Mouse (Mus musculus): ENCODE data around the gene Pcx. TPM values are rescaled to one million over a fixed set of nuclear protein-coding genes. Genes with fewer than 3 reads are reported as not detected.

Pcx gene
- polyA plus RNA-seq, 1 experiment from 2014 or later = 18.4 TPM

- no peak overlapping the region for H3K9ac ChIP-seq (ENCODE audit: low read depth, low read length)
- 93% methylated on average over 7 of the region's 7 CpGs for WGBS
- no peaks in the 10 kb centered on the region for H3K27me3 ChIP-seq (replicated peaks; ENCODE audit: control insufficient read depth, insufficient read depth, low read length)
- H3K4me1 ChIP-seq (ENCODE audit: control insufficient read depth, insufficient read depth, low read length) = peaks cover 8% of the 10 kb centered on the region; the same call in 1 of the 2 replicates
- H3K27ac ChIP-seq (replicated peaks; ENCODE audit: low read depth, low read length) = no peak overlapping the region
- ATAC-seq (ENCODE audit: low read depth) (no peak), DNase-seq (ENCODE audit: low spot score) (no peak)
- H3K9me3 ChIP-seq (ENCODE audit: control insufficient read depth, low read length) = no peaks in the 10 kb centered on the region
- no peak overlapping the region for H3K4me2 ChIP-seq (ENCODE audit: low read depth, low read length)
- H3K4me3 ChIP-seq (ENCODE audit: low read depth, low read length) = no peak overlapping the region
- peaks cover 40% of the 10 kb centered on the region; the same call in 1 of the 2 replicates for H3K36me3 ChIP-seq (ENCODE audit: control insufficient read depth, insufficient read depth, low read length)
Measured at GRCm38 (mm10) chr19:4620721-4621120, 110.4 kb downstream of the Pcx start.

DNA sequence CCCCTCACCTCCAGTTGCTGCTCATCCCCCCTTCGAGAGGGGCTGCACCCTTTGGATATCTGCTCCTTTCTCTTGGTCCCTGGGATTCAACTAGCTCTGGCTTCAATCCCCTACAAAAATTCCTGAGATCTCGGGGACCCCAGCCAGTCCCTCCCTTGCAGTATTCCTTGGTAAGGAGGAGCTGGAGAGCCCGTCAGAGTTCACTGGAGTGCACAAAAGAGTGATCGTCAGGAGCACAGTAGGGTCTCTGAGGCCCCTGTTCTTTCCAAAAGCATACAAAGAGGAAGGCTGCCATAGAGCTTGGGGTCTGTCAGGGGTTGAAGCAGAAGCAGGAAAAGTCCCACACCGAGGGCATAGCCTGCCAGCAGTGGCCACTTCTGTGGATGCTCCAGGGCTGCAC is 112.5 kb downstream of the Pcx start:
- DNase-seq (ENCODE audit: low spot score) (no peak), ATAC-seq (ENCODE audit: low read depth) (no peak)
- Histone ChIP-seq H3K4me2 (ENCODE audit: low read depth, low read length) (no peak overlapping the region), H3K27me3 (replicated peaks; ENCODE audit: control insufficient read depth, insufficient read depth, low read length) (no peaks in the 10 kb centered on the region), H3K9me3 (ENCODE audit: control insufficient read depth, low read length) (no peaks in the 10 kb centered on the region), H3K4me3 (ENCODE audit: low read depth, low read length) (no peak overlapping the region), H3K4me1 (ENCODE audit: control insufficient read depth, insufficient read depth, low read length) (peaks cover 16% of the 10 kb centered on the region), H3K36me3 (ENCODE audit: control insufficient read depth, insufficient read depth, low read length) (peaks cover 40% of the 10 kb centered on the region; the same call in 1 of the 2 replicates), H3K27ac (replicated peaks; ENCODE audit: low read depth, low read length) (no peak overlapping the region), H3K9ac (ENCODE audit: low read depth, low read length) (no peak overlapping the region)
- WGBS = 84% methylated on average over 5 of the region's 5 CpGs

- ATAC-seq (ENCODE audit: low read depth) = no peak
- H3K4me3 ChIP-seq (ENCODE audit: low read depth, low read length) = no peak overlapping the region
- no peak overlapping the region for H3K9ac ChIP-seq (ENCODE audit: low read depth, low read length)
- no peaks in the 10 kb centered on the region for H3K27me3 ChIP-seq (replicated peaks; ENCODE audit: control insufficient read depth, insufficient read depth, low read length)
- H3K4me1 ChIP-seq (ENCODE audit: control insufficient read depth, insufficient read depth, low read length) = peaks cover 19% of the 10 kb centered on the region
- peaks cover 40% of the 10 kb centered on the region; the same call in 1 of the 2 replicates for H3K36me3 ChIP-seq (ENCODE audit: control insufficient read depth, insufficient read depth, low read length)
- H3K27ac ChIP-seq (replicated peaks; ENCODE audit: low read depth, low read length) = no peak overlapping the region
- H3K9me3 ChIP-seq (ENCODE audit: control insufficient read depth, low read length) = no peaks in the 10 kb centered on the region
- H3K4me2 ChIP-seq (ENCODE audit: low read depth, low read length) = no peak overlapping the region
- 93% methylated on average over 9 of the region's 9 CpGs for WGBS
- DNase-seq (ENCODE audit: low spot score) = no peak
Measured at GRCm38 (mm10) chr19:4623419-4623818, 113.1 kb downstream of the Pcx start.

DNA sequence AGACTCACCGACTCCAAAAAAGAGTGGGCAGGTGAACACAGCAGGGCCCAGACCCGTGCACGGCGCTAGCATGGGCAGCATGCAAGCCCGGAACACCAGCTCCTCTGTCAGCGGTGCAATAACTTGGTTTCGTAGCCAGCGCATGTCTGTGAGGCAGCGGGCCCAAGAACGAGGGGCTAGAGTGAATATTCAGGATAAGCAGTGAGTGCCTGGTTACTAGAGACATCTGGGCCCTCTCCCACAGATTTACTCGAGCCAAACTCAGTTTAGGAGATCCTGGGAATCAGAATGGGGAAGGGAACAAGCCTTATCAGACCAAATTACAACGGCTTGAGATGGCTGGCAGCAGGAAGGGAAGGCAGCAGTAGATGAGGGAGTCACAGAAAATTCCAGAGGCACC is 113.7 kb downstream of the Pcx start:
- ATAC-seq (ENCODE audit: low read depth) = no peak
- H3K9ac ChIP-seq (ENCODE audit: low read depth, low read length) = 0 out of 2 replicates have a peak overlapping the region, but pooled peaks have one; percentile 95

GRCm38 (mm10) chr19:4624406-4625178 is 114.3 kb downstream of the Pcx start:
- H3K36me3 ChIP-seq (ENCODE audit: control insufficient read depth, insufficient read depth, low read length) = peaks cover 40% of the 10 kb centered on the region; the same call in 1 of the 2 replicates
- H3K9me3 ChIP-seq (ENCODE audit: control insufficient read depth, low read length) = no peaks in the 10 kb centered on the region
- no peaks in the 10 kb centered on the region for H3K27me3 ChIP-seq (replicated peaks; ENCODE audit: control insufficient read depth, insufficient read depth, low read length)
- DNase-seq (ENCODE audit: low spot score) = no peak
- WGBS = 30% methylated on average over 4 of the region's 4 CpGs
- H3K4me3 ChIP-seq (ENCODE audit: low read depth, low read length) = peak overlapping the region; percentile 89
- ATAC-seq (ENCODE audit: low read depth) = no peak
- H3K4me1 ChIP-seq (ENCODE audit: control insufficient read depth, insufficient read depth, low read length) = peaks cover 19% of the 10 kb centered on the region
- H3K4me2 ChIP-seq (ENCODE audit: low read depth, low read length) = peak overlapping the region; percentile 58
- H3K9ac ChIP-seq (ENCODE audit: low read depth, low read length) = peak overlapping the region; percentile 95
- H3K27ac ChIP-seq (replicated peaks; ENCODE audit: low read depth, low read length) = peak overlapping the region; percentile 92; the same call in 1 of the 2 replicates

More for the DNA sequence above, 113.7 kb downstream of the Pcx start:
- Histone ChIP-seq H3K9me3 (ENCODE audit: control insufficient read depth, low read length) (no peaks in the 10 kb centered on the region), H3K27me3 (replicated peaks; ENCODE audit: control insufficient read depth, insufficient read depth, low read length) (no peaks in the 10 kb centered on the region), H3K36me3 (ENCODE audit: control insufficient read depth, insufficient read depth, low read length) (peaks cover 40% of the 10 kb centered on the region; the same call in 1 of the 2 replicates), H3K4me2 (ENCODE audit: low read depth, low read length) (no peak overlapping the region), H3K4me1 (ENCODE audit: control insufficient read depth, insufficient read depth, low read length) (peaks cover 19% of the 10 kb centered on the region), H3K4me3 (ENCODE audit: low read depth, low read length) (no peak overlapping the region), H3K27ac (replicated peaks; ENCODE audit: low read depth, low read length) (no peak overlapping the region)
- WGBS = 92% methylated on average over 12 of the region's 12 CpGs
- DNase-seq (ENCODE audit: low spot score) = no peak

- H3K4me3 ChIP-seq (ENCODE audit: low read depth, low read length) = peak within 1 kb of the TSS; percentile 89
- no peaks in the 10 kb centered on the region for H3K27me3 ChIP-seq (replicated peaks; ENCODE audit: control insufficient read depth, insufficient read depth, low read length)
- H3K27ac ChIP-seq (replicated peaks; ENCODE audit: low read depth, low read length) = peak within 1 kb of the TSS; percentile 92
- ATAC-seq (ENCODE audit: low read depth) (peak; percentile 90), DNase-seq (ENCODE audit: low spot score) (peak; percentile 95)
- H3K36me3 ChIP-seq (ENCODE audit: control insufficient read depth, insufficient read depth, low read length) = peaks cover 39% of the 10 kb centered on the region; the same call in 1 of the 2 replicates
- peaks cover 19% of the 10 kb centered on the region for H3K4me1 ChIP-seq (ENCODE audit: control insufficient read depth, insufficient read depth, low read length)
- peak within 1 kb of the TSS; percentile 74 for H3K4me2 ChIP-seq (ENCODE audit: low read depth, low read length)
- WGBS = 0% methylated on average over 7 of the region's 64 CpGs
- no peaks in the 10 kb centered on the region for H3K9me3 ChIP-seq (ENCODE audit: control insufficient read depth, low read length)
- peak within 1 kb of the TSS; percentile 95 for H3K9ac ChIP-seq (ENCODE audit: low read depth, low read length)
Measured at GRCm38 (mm10) chr19:4625179-4625828, 115.0 kb downstream of the Pcx start, which contains the start of gene Rce1. Gene Rce1 (minus strand): TSS chr19:4625641.

GRCm38 (mm10) chr19:4625829-4626535 is 115.7 kb downstream of the Pcx start:
- 3% methylated on average over 25 of the region's 35 CpGs for WGBS

DNA sequence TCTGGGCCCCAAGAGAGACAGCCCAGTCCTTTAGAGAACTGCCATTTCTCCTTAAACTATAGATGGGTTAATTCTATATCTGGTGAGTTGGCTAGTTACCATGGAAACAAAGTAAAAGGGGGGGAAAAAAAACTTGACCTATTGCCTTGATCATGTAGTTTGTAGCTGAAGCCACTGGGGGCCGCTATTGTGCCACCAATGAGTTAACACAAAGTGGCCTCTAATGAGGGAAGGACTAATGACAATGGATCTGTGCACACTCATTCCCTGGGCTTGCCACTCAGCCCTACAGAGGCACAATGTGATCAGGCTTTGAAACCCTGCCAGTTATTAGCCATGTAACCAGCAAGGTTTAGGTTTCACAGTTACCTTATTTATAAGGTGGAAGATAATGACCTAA is 118.5 kb downstream of the Pcx start:
- no peak overlapping the region for H3K4me2 ChIP-seq (ENCODE audit: low read depth, low read length)
- WGBS = 4% methylated on average over 1 of the region's 1 CpGs
- no peak overlapping the region for H3K27ac ChIP-seq (replicated peaks; ENCODE audit: low read depth, low read length)
- peak; percentile 81 for DNase-seq (ENCODE audit: low spot score)
- H3K4me1 ChIP-seq (ENCODE audit: control insufficient read depth, insufficient read depth, low read length) = peaks cover 19% of the 10 kb centered on the region
- no peak for ATAC-seq (ENCODE audit: low read depth)
- H3K9me3 ChIP-seq (ENCODE audit: control insufficient read depth, low read length) = no peaks in the 10 kb centered on the region
- H3K4me3 ChIP-seq (ENCODE audit: low read depth, low read length) = no peak overlapping the region
- no peak overlapping the region for H3K9ac ChIP-seq (ENCODE audit: low read depth, low read length)
- H3K36me3 ChIP-seq (ENCODE audit: control insufficient read depth, insufficient read depth, low read length) = peaks cover 4% of the 10 kb centered on the region; the same call in 1 of the 2 replicates
- no peaks in the 10 kb centered on the region for H3K27me3 ChIP-seq (replicated peaks; ENCODE audit: control insufficient read depth, insufficient read depth, low read length)

More at GRCm38 (mm10) chr19:4625829-4626535, 115.7 kb downstream of the Pcx start:
- Histone ChIP-seq H3K4me2 (ENCODE audit: low read depth, low read length) (peak overlapping the region; percentile 74), H3K9me3 (ENCODE audit: control insufficient read depth, low read length) (no peaks in the 10 kb centered on the region), H3K27me3 (replicated peaks; ENCODE audit: control insufficient read depth, insufficient read depth, low read length) (no peaks in the 10 kb centered on the region), H3K27ac (replicated peaks; ENCODE audit: low read depth, low read length) (peak overlapping the region; percentile 92), H3K4me1 (ENCODE audit: control insufficient read depth, insufficient read depth, low read length) (peaks cover 19% of the 10 kb centered on the region), H3K9ac (ENCODE audit: low read depth, low read length) (peak overlapping the region; percentile 95), H3K4me3 (ENCODE audit: low read depth, low read length) (peak overlapping the region; percentile 89), H3K36me3 (ENCODE audit: control insufficient read depth, insufficient read depth, low read length) (peaks cover 33% of the 10 kb centered on the region; the same call in 1 of the 2 replicates)
- peak; percentile 60 for ATAC-seq (ENCODE audit: low read depth)
- peak; percentile 55 for DNase-seq (ENCODE audit: low spot score)

Measured in embryonic facial prominence, embryonic 14.5 days (tissue).